Mouse (Mus musculus) intestine, embryonic 15.5 days (tissue): ENCODE data around the gene Ezh1. TPM values are rescaled to one million over a fixed set of nuclear protein-coding genes. Genes with fewer than 3 reads are reported as not detected.

Experiments used
- ATAC-seq: fragments of 200-750 bp; cut with Nextera tagmentation; 2 replicates; pipeline ENCODE4 v1.8.0; 2017; ENCODE audit warnings: moderate TSS enrichment, moderate library complexity
- H3K27ac ChIP-seq: fragments of 300-500 bp; sonication (generic); 2 replicates; pipeline ENCODE4 v1.5.1; 2015; ENCODE audit warnings: mild to moderate bottlenecking, inconsistent platforms
- H3K27me3 ChIP-seq: fragments of 300-500 bp; sonication (generic); replicated peaks from 2 replicates; pipeline ENCODE4 v1.6.1; 2015; ENCODE audit warnings: inconsistent platforms
- H3K36me3 ChIP-seq: fragments of 300-500 bp; sonication (generic); 2 replicates; pipeline ENCODE4 v1.6.1; 2015; ENCODE audit warnings: inconsistent platforms
- H3K4me1 ChIP-seq: fragments of 300-500 bp; sonication (generic); replicated peaks from 2 replicates; pipeline ENCODE4 v1.6.1; 2015; ENCODE audit warnings: inconsistent platforms
- H3K4me2 ChIP-seq: fragments of 300-500 bp; sonication (generic); replicated peaks from 2 replicates; pipeline ENCODE4 v1.6.1; 2015; ENCODE audit warnings: mild to moderate bottlenecking, inconsistent platforms
- H3K4me3 ChIP-seq: fragments of 300-500 bp; sonication (generic); replicated peaks from 2 replicates; pipeline ENCODE4 v1.5.1; 2015; ENCODE audit warnings: inconsistent platforms
- H3K9ac ChIP-seq: fragments of 300-500 bp; sonication (generic); 2 replicates; pipeline ENCODE4 v1.6.1; 2015; ENCODE audit warnings: inconsistent platforms
- H3K9me3 ChIP-seq: fragments of 300-500 bp; sonication (generic); 2 replicates; pipeline ENCODE4 v1.6.1; 2016; ENCODE audit warnings: inconsistent platforms
- WGBS: fragments of 180-500 bp; shearing (Covaris S2); methylation state at CpG from one replicate; pipeline ENCODE4 v1.1.7; 2015; 5-methylcytosine and 5-hydroxymethylcytosine counted together
- polyA plus RNA-seq: library from polyadenylated mRNA; unstranded; fragments of >200 nt; fragmentation: Nextera tagmentation; extraction: Ambion mirVana; gene quantifications from 2 replicates; pipeline ENCODE4 v1.2.1, GENCODE M21; 2015

The Ezh1 gene
- polyA plus RNA-seq: 16.0 and 16.3 TPM in 2 replicates

GRCm38 (mm10) chr11:101226065-101226701, at the start of gene Ezh1:
Gene Ezh1 (minus strand): TSS chr11:101226463.
- no peaks in the 10 kb centered on the region for H3K9me3 ChIP-seq
- H3K4me1 ChIP-seq: peaks cover 34% of the 10 kb centered on the region
- H3K4me3 ChIP-seq: peak within 1 kb of the TSS; percentile 69
- peak within 1 kb of the TSS; percentile 70 for H3K9ac ChIP-seq
- no peaks in the 10 kb centered on the region for H3K27me3 ChIP-seq
- ATAC-seq: peak; percentile 98
- H3K27ac ChIP-seq: peak within 1 kb of the TSS; percentile 33; the same call in 1 of the 2 replicates
- 1% methylated on average over 56 of the region's 56 CpGs for WGBS
- H3K36me3 ChIP-seq: no peaks in the 10 kb centered on the region
- peak within 1 kb of the TSS; percentile 79 for H3K4me2 ChIP-seq

GRCm38 (mm10) chr11:101275309-101275708, 49.0 kb upstream of the Ezh1 start:
- no peak for ATAC-seq
- Histone ChIP-seq H3K4me1 (peaks cover 23% of the 10 kb centered on the region), H3K27me3 (no peaks in the 10 kb centered on the region), H3K9ac (no peak overlapping the region), H3K27ac (no peak overlapping the region), H3K9me3 (no peaks in the 10 kb centered on the region), H3K4me2 (no peak overlapping the region), H3K36me3 (no peaks in the 10 kb centered on the region; the same call in 1 of the 2 replicates), H3K4me3 (no peak overlapping the region)
- 72% methylated on average over 4 of the region's 4 CpGs for WGBS

- H3K27me3 ChIP-seq: no peaks in the 10 kb centered on the region
- ATAC-seq: no peak
- no peaks in the 10 kb centered on the region; the same call in 1 of the 2 replicates for H3K36me3 ChIP-seq
- no peak overlapping the region for H3K4me3 ChIP-seq
- peaks cover 12% of the 10 kb centered on the region for H3K4me1 ChIP-seq
- no peak overlapping the region for H3K9ac ChIP-seq
- 89% methylated on average over 3 of the region's 3 CpGs for WGBS
- H3K27ac ChIP-seq: no peak overlapping the region
- H3K9me3 ChIP-seq: no peaks in the 10 kb centered on the region
- H3K4me2 ChIP-seq: no peak overlapping the region
These were observed 46.2 kb upstream of the Ezh1 start for GRCm38 (mm10) chr11:101272446-101272845.

- H3K27ac ChIP-seq: no peak overlapping the region
- H3K4me1 ChIP-seq: peaks cover 6% of the 10 kb centered on the region; the same call in 1 of the 2 replicates
- peak; percentile 75 for ATAC-seq
- no peaks in the 10 kb centered on the region; the same call in 1 of the 2 replicates for H3K27me3 ChIP-seq
- H3K36me3 ChIP-seq: no peaks in the 10 kb centered on the region; the same call in 1 of the 2 replicates
- H3K9ac ChIP-seq: no peak overlapping the region
- peak overlapping the region; percentile 6; the same call in 1 of the 2 replicates for H3K4me2 ChIP-seq
- no peak overlapping the region for H3K4me3 ChIP-seq
- WGBS: 14% methylated on average over 10 of the region's 10 CpGs
- no peaks in the 10 kb centered on the region for H3K9me3 ChIP-seq
These were observed 43.4 kb upstream of the Ezh1 start for GRCm38 (mm10) chr11:101269577-101270116.

GRCm38 (mm10) chr11:101265906-101266305, 39.6 kb upstream of the Ezh1 start:
- ATAC-seq: no peak
- H3K4me3 ChIP-seq: no peak overlapping the region
- H3K36me3 ChIP-seq: no peaks in the 10 kb centered on the region
- H3K27me3 ChIP-seq: peaks cover 7% of the 10 kb centered on the region; the same call in 1 of the 2 replicates
- H3K4me1 ChIP-seq: peaks cover 24% of the 10 kb centered on the region
- 60% methylated on average over 6 of the region's 6 CpGs for WGBS
- H3K9ac ChIP-seq: no peak overlapping the region
- no peak overlapping the region for H3K4me2 ChIP-seq
- H3K27ac ChIP-seq: no peak overlapping the region
- H3K9me3 ChIP-seq: no peaks in the 10 kb centered on the region

- Histone ChIP-seq H3K27me3 (peaks cover 7% of the 10 kb centered on the region; the same call in 1 of the 2 replicates), H3K27ac (no peak overlapping the region), H3K4me2 (peak overlapping the region; percentile 52), H3K4me1 (peaks cover 28% of the 10 kb centered on the region), H3K4me3 (peak overlapping the region; percentile 12), H3K9ac (0 out of 2 replicates have a peak overlapping the region, but pooled peaks have one; percentile 23), H3K9me3 (no peaks in the 10 kb centered on the region), H3K36me3 (no peaks in the 10 kb centered on the region)
- no peak for ATAC-seq
- 24% methylated on average over 31 of the region's 31 CpGs for WGBS
These were observed 38.8 kb upstream of the Ezh1 start for GRCm38 (mm10) chr11:101264954-101265471.

- H3K36me3 ChIP-seq: no peaks in the 10 kb centered on the region
- no peak overlapping the region for H3K9ac ChIP-seq
- peaks cover 38% of the 10 kb centered on the region for H3K4me1 ChIP-seq
- 51% methylated on average over 3 of the region's 3 CpGs for WGBS
- H3K27me3 ChIP-seq: peaks cover 7% of the 10 kb centered on the region; the same call in 1 of the 2 replicates
- H3K9me3 ChIP-seq: no peaks in the 10 kb centered on the region
- no peak overlapping the region for H3K27ac ChIP-seq
- H3K4me3 ChIP-seq: no peak overlapping the region
- ATAC-seq: no peak
- H3K4me2 ChIP-seq: no peak overlapping the region
These were observed 37.7 kb upstream of the Ezh1 start for GRCm38 (mm10) chr11:101263989-101264280.

- Histone ChIP-seq H3K9me3 (no peaks in the 10 kb centered on the region), H3K4me1 (peaks cover 44% of the 10 kb centered on the region), H3K36me3 (peaks cover 1% of the 10 kb centered on the region; the same call in 1 of the 2 replicates), H3K27me3 (peaks cover 7% of the 10 kb centered on the region; the same call in 1 of the 2 replicates), H3K4me3 (no peak overlapping the region), H3K4me2 (peak overlapping the region; percentile 97; the same call in 1 of the 2 replicates), H3K27ac (no peak overlapping the region), H3K9ac (no peak overlapping the region)
- ATAC-seq: no peak
- WGBS: 31% methylated on average over 32 of the region's 32 CpGs
These were observed 37.1 kb upstream of the Ezh1 start for GRCm38 (mm10) chr11:101263138-101263988.

- Histone ChIP-seq H3K9ac (peak overlapping the region; percentile 23), H3K27ac (no peak overlapping the region), H3K27me3 (peaks cover 7% of the 10 kb centered on the region; the same call in 1 of the 2 replicates), H3K4me3 (peak overlapping the region; percentile 72), H3K9me3 (no peaks in the 10 kb centered on the region), H3K36me3 (peaks cover 6% of the 10 kb centered on the region; the same call in 1 of the 2 replicates), H3K4me1 (peaks cover 49% of the 10 kb centered on the region), H3K4me2 (peak overlapping the region; percentile 97)
- WGBS: 8% methylated on average over 24 of the region's 24 CpGs
- ATAC-seq: no peak
These were observed 36.2 kb upstream of the Ezh1 start for GRCm38 (mm10) chr11:101262272-101262967.

- no peak for ATAC-seq
- WGBS: under 1% methylated on average over 30 of the region's 30 CpGs
- peaks cover 49% of the 10 kb centered on the region for H3K4me1 ChIP-seq
These were observed 34.6 kb upstream of the Ezh1 start for GRCm38 (mm10) chr11:101260826-101261380.

More at GRCm38 (mm10) chr11:101260826-101261380, 34.6 kb upstream of the Ezh1 start:
- H3K27ac ChIP-seq: peak overlapping the region; percentile 90
- H3K9ac ChIP-seq: peak overlapping the region; percentile 81
- H3K27me3 ChIP-seq: peaks cover 7% of the 10 kb centered on the region; the same call in 1 of the 2 replicates
- H3K4me2 ChIP-seq: peak overlapping the region; percentile 97
- no peaks in the 10 kb centered on the region for H3K9me3 ChIP-seq
- peak overlapping the region; percentile 72 for H3K4me3 ChIP-seq
- peaks cover 13% of the 10 kb centered on the region for H3K36me3 ChIP-seq
